Mouse (Mus musculus): ENCODE data around the gene 1810062G17Rik. TPM values are rescaled to one million over a fixed set of nuclear protein-coding genes. Genes with fewer than 3 reads are reported as not detected.
A peak's percentile ranks its signal among the peaks of the same experiment; 100 is the strongest.

1810062G17Rik gene
- total RNA-seq, 1 experiment: 1.3 TPM

GRCm38 (mm10) chr3:36474938-36475483 lies 726 bp upstream of the 1810062G17Rik start:
- no peak for DNase-seq (ENCODE audit: low read depth, low spot score)
- H3K4me3 ChIP-seq (ENCODE audit: insufficient read depth in 1 of 2, low read depth in 1 of 2, low read length in 2 of 2, poor library complexity in 1 of 2, severe bottlenecking in 1 of 2): peak overlapping the region; percentile 69 to 72

GRCm38 (mm10) chr3:36476261-36477155 lies 771 bp downstream of the 1810062G17Rik start:
- Histone ChIP-seq H3K4me3 (ENCODE audit: insufficient read depth in 1 of 2, low read depth in 1 of 2, low read length in 2 of 2, poor library complexity in 1 of 2, severe bottlenecking in 1 of 2) (peak overlapping the region; percentile 35 to 69; a peak in 2 of 4 replicates), H3K4me1 (ENCODE audit: control insufficient read depth in 2 of 2, insufficient read depth in 2 of 2, low read length in 2 of 2, poor library complexity in 1 of 2) (peaks cover 0 to 6% of the 10 kb centered on the region in 2 experiments; a peak in 2 of 4 replicates), H3K9me3 (ENCODE audit: control insufficient read depth, insufficient read depth, low read depth, low read length) (no peaks in the 10 kb centered on the region), H3K36me3 (ENCODE audit: control insufficient read depth, insufficient read depth, low read length, poor library complexity, severe bottlenecking) (no peaks in the 10 kb centered on the region), H3K27ac (ENCODE audit: insufficient read depth, low read depth, low read length, poor library complexity, severe bottlenecking) (no peak overlapping the region), H3K9ac (ENCODE audit: insufficient read depth, low read depth, low read length, poor library complexity, severe bottlenecking) (no peak overlapping the region)
- in situ Hi-C loops (cut with MboI; ENCODE audit: low sequenced_read_pairs in 2 of 2, unreplicated experiment in 2 of 2): no loop called here
- DNase-seq (ENCODE audit: low read depth, low spot score): no peak
- TF ChIP-seq HCFC1 (IDR thresholded peaks at IDR 0.05; ENCODE audit: borderline replicate concordance, insufficient read depth, low read length): no peak

More at GRCm38 (mm10) chr3:36474938-36475483, 726 bp upstream of the 1810062G17Rik start:
- Histone ChIP-seq H3K4me1 (ENCODE audit: control insufficient read depth in 2 of 2, insufficient read depth in 2 of 2, low read length in 2 of 2, poor library complexity in 1 of 2) (peaks cover 0 to 6% of the 10 kb centered on the region in 2 experiments; a peak in 2 of 4 replicates), H3K9ac (ENCODE audit: insufficient read depth, low read depth, low read length, poor library complexity, severe bottlenecking) (peak overlapping the region; percentile 21; the same call in 1 of the 2 replicates), H3K9me3 (ENCODE audit: control insufficient read depth, insufficient read depth, low read depth, low read length) (no peaks in the 10 kb centered on the region), H3K36me3 (ENCODE audit: control insufficient read depth, insufficient read depth, low read length, poor library complexity, severe bottlenecking) (no peaks in the 10 kb centered on the region), H3K27ac (ENCODE audit: insufficient read depth, low read depth, low read length, poor library complexity, severe bottlenecking) (no peak overlapping the region)
- in situ Hi-C loops (cut with MboI; ENCODE audit: low sequenced_read_pairs in 2 of 2, unreplicated experiment in 2 of 2): no loop called here
- no peak for TF ChIP-seq ZNF384 (IDR thresholded peaks at IDR 0.05; ENCODE audit: low read depth, low read length)

DNA sequence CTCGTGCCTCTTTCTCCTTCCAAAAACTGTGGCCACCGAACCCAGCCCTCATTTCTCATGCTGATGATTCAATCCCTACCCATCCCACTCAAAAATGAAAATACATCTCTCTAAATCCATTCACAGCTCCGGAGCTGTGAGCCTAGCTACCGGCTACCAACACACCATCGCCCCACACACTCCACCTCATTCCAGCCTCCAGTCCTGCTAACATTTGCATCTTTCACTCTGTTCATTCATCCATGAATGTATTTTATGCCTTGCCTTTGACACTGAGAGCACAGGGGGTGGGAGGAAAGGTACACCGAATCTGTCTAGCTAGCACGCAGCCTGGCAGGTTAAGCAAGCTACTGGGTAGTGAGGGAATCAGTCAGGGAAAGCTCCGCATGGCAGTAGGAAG lies 3.0 kb downstream of the 1810062G17Rik start:
- Histone ChIP-seq H3K36me3 (ENCODE audit: control insufficient read depth, insufficient read depth, low read length, poor library complexity, severe bottlenecking) (no peaks in the 10 kb centered on the region), H3K27ac (ENCODE audit: insufficient read depth, low read depth, low read length, poor library complexity, severe bottlenecking) (no peak overlapping the region), H3K9ac (ENCODE audit: insufficient read depth, low read depth, low read length, poor library complexity, severe bottlenecking) (no peak overlapping the region), H3K9me3 (ENCODE audit: control insufficient read depth, insufficient read depth, low read depth, low read length) (no peaks in the 10 kb centered on the region), H3K4me3 (ENCODE audit: insufficient read depth in 1 of 2, low read depth in 1 of 2, low read length in 2 of 2, poor library complexity in 1 of 2, severe bottlenecking in 1 of 2) (no peak overlapping the region), H3K4me1 (ENCODE audit: control insufficient read depth in 2 of 2, insufficient read depth in 2 of 2, low read length in 2 of 2, poor library complexity in 1 of 2) (peaks cover 0 to 8% of the 10 kb centered on the region in 2 experiments; a peak in 2 of 4 replicates)
- in situ Hi-C loops (cut with MboI; ENCODE audit: low sequenced_read_pairs in 2 of 2, unreplicated experiment in 2 of 2): no loop called here
- TF ChIP-seq HCFC1 (IDR thresholded peaks at IDR 0.05; ENCODE audit: borderline replicate concordance, insufficient read depth, low read length) (no peak), ZC3H11A (IDR thresholded peaks at IDR 0.05; ENCODE audit: borderline replicate concordance, low read depth, low read length) (no peak), MAFK (IDR thresholded peaks at IDR 0.05; ENCODE audit: insufficient read depth, low read depth, low read length) (no peak), CHD2 (IDR thresholded peaks at IDR 0.05; ENCODE audit: low read depth, low read length) (no peak), ZNF384 (IDR thresholded peaks at IDR 0.05; ENCODE audit: low read depth, low read length) (no peak)
- DNase-seq (ENCODE audit: low read depth, low spot score): no peak

- H3K9ac ChIP-seq (ENCODE audit: insufficient read depth, low read depth, low read length, poor library complexity, severe bottlenecking): no peak overlapping the region
- in situ Hi-C loops (cut with MboI; ENCODE audit: low sequenced_read_pairs in 2 of 2, unreplicated experiment in 2 of 2): no loop called here
- H3K4me3 ChIP-seq (ENCODE audit: insufficient read depth in 1 of 2, low read depth in 1 of 2, low read length in 2 of 2, poor library complexity in 1 of 2, severe bottlenecking in 1 of 2): no peak overlapping the region
- DNase-seq (ENCODE audit: low read depth, low spot score): no peak
- H3K36me3 ChIP-seq (ENCODE audit: control insufficient read depth, insufficient read depth, low read length, poor library complexity, severe bottlenecking): no peaks in the 10 kb centered on the region
- peaks cover 0 to 5% of the 10 kb centered on the region in 2 experiments; a peak in 2 of 4 replicates for H3K4me1 ChIP-seq (ENCODE audit: control insufficient read depth in 2 of 2, insufficient read depth in 2 of 2, low read length in 2 of 2, poor library complexity in 1 of 2)
- H3K27ac ChIP-seq (ENCODE audit: insufficient read depth, low read depth, low read length, poor library complexity, severe bottlenecking): no peak overlapping the region
- no peaks in the 10 kb centered on the region for H3K9me3 ChIP-seq (ENCODE audit: control insufficient read depth, insufficient read depth, low read depth, low read length)
- TF ChIP-seq ZNF384 (IDR thresholded peaks at IDR 0.05; ENCODE audit: low read depth, low read length): no peak
- no peak for TF ChIP-seq ZC3H11A (IDR thresholded peaks at IDR 0.05; ENCODE audit: borderline replicate concordance, low read depth, low read length)
- no peak for TF ChIP-seq HCFC1 (IDR thresholded peaks at IDR 0.05; ENCODE audit: borderline replicate concordance, insufficient read depth, low read length)
- no peak for TF ChIP-seq MAFK (IDR thresholded peaks at IDR 0.05; ENCODE audit: insufficient read depth, low read depth, low read length)
These were observed 4.7 kb downstream of the 1810062G17Rik start for GRCm38 (mm10) chr3:36480486-36480885.
